Mouse (Mus musculus) ES-Bruce4 (cell line): ENCODE measurements around the gene Cks1b.

Experiments
- CTCF ChIP-seq: IDR thresholded peaks from one replicate; pipeline ENCODE4 v1.8.1; 2011; ENCODE audit warnings: low read depth, low read length
- EP300 ChIP-seq: IDR thresholded peaks from 2 replicates; pipeline ENCODE4 v1.6.1; 2011; ENCODE audit warnings: low read depth, low read length; ENCODE audit not compliant: insufficient read depth
- POLR2A ChIP-seq: IDR thresholded peaks from one replicate; pipeline ENCODE4 v1.8.1; 2011; ENCODE audit warnings: low read length; ENCODE audit not compliant: insufficient read depth

GRCm38 (mm10) chr3:89392871-89393311, 25.3 kb downstream of the Cks1b start:
- TF ChIP-seq POLR2A: no peak
- TF ChIP-seq CTCF: no peak
- TF ChIP-seq EP300: no peak
